Mouse (Mus musculus): ENCODE data around the gene Ugt1a7c.

Gene Ugt1a7c

DNA sequence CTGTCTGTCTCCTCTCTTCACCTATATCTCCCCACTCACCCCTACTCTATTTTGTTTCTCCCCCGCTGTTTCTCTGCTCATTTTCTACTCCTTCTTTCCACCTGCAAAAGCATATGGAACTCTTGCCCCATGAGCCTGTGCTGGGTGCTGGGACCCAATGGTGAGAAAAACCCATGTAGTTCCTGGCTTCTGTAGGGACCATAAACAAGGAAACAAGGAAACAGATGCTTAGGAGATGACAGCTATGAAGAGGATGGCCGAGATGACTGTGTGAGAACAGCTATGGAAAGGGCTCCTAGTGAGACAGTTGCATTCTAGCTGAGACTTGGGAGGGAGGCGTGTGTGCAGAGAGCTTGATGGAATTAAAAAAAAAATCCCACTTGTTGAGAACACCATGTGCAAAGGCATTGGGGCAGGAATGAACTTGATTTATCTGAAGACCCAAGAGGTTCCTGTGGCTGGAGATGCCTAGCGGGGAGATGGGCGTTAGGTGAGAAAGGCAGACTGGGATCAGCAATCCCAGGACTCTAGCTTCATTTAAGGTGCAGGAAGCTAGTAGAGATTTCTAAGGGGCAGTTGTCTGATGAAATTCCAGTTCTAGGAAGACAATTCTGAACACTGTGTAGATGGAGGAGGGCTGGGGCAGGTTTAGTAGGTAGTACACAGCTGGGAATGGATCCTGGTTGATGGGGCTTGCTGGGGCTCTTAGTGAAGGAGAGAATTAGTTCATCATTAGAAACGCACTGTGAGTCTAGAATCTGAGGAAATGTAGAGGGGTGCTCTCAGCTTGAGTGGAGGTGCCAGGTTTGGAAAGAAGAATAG, 136.3 kb downstream of the Ugt1a7c start:
- CTCF ChIA-PET, result interaction anchor here in 2 of 4 experiments (0.6 to 0.8 kb wide), 2 partner anchors 59 to 511 kb away, joined by 3 read pairs; no protein-coding TSS in a partner anchor
- POLR2A ChIA-PET, result interaction anchor here in 1 of 4 experiments (1.0 to 1.2 kb wide), 2 partner anchors 9 to 11 kb away, joined by 4 to 5 read pairs; no protein-coding TSS in a partner anchor

DNA sequence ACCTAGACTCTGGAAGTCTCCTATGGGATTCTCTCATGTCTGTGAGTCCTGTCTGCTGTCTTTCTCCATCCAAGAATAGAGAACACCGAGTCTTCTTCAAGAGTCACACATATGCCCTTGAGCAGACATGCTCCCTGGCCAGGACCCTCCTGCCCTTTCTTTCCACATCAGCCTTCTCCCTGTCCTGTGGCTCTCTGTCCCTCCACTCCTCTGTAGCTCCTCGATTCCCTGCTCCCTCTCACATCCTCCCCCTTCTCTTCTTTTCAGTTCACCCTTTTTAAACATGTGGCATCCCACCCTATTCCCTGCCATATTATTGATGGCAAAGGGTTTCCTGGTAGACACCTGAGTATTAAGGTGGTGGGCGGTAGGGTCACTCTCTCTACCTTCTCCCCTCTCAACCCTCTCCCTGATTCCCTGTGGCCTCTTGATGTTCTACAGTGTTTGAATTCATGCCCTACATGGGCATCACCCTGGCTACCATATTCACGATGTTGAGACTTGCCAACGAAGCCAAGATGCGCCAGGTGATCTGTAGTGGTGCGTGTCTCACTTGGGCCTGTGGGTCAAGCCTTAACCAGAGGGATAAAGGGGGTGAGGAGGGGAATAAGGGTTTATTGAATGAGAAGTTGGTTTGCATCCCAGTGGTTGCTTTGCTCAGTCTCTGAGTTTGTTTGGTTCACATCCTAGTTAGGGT, 137.1 kb downstream of the Ugt1a7c start:
- CTCF ChIA-PET, result interaction anchor here in 1 of 4 experiments (0.7 kb wide), 1 partner anchor 9 kb away, joined by 3 read pairs; no protein-coding TSS in a partner anchor
- POLR2A ChIA-PET, result interaction anchor here in 1 of 4 experiments (0.7 to 3.0 kb wide), 5 partner anchors 9 to 879 kb away, joined by 3 to 15 read pairs (median 5); no protein-coding TSS in a partner anchor

DNA sequence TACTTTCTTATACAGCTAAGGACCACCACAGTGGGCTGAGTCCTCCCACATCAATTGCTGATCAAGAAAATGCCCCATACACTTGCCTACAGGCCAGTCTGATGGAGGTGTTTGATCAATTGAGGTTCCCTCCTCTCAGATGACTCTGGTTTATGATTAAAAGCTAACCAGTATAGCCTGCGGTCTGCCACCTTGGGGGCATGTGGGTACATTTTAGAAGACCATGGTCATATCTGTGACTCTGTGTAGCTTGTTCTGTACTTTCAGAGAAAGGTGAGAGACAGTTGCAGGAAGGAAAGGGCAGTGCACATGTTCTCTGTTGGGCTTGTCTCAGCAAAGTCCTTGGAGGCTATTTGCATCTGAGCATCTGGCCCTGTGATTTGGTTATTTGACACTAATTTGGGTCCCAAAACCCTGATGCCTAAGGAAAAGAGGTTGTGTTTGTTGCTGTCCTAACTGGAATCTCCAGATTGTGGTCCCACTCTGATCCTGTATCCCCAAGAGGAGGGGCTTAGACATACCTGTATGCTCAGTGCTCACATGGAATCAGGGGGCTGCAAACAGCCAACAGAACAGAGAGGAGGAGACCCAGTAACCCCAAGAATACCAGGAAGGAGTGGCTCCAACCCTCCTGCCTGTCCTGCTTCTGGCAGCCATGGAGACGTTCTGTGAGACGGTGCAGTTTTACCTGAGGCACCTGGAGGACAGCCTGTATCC, 138.0 kb downstream of the Ugt1a7c start:
- POLR2A ChIA-PET, result interaction anchor here in 2 of 4 experiments (0.6 to 3.0 kb wide), 7 partner anchors 10 to 880 kb away, joined by 3 to 15 read pairs (median 4); no protein-coding TSS in a partner anchor
- CTCF ChIA-PET, result interaction anchor here in 1 of 4 experiments (0.7 kb wide), 1 partner anchor 10 kb away, joined by 3 read pairs; no protein-coding TSS in a partner anchor

DNA sequence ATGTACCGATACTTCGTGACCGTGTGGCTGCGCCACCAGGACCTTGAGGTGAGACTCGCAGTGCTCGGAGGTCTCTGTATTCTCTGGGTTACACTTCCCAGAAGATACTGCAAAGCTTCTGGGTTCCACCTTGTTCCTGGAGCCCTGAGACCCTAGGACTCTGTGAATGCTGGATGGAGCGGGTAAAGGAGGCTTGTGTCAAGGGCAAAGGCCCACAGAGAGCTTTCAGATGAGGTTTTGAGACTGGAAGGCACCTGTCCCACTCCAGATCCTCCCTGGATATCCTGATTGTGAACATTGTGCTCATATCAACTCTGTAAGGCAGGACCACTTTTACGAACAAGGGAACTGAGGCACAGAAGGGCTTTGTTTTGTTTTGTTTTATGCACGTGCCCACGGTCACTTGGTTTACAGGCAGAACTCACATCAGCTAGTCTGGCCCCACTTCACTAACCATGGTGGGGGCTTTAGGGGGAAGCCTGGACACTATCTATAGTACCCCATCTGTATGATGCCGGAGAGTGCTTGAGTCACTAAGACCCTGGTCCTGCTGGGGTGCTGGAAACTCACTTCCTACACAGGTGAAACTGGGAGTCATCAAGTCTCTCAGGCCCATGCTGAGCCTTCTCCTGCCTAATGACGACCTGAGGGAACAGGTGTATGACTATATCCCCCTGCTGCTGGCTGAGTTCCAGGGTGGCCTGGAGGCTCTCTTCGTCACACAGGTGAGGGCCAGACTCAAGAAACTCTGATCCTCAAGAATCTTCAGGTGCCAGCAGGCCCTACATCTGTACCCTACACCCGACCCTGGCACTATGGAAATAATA, 138.8 kb downstream of the Ugt1a7c start:
- POLR2A ChIA-PET, result interaction anchor here in 3 of 4 experiments (0.5 to 3.0 kb wide), 8 partner anchors 9 to 32 kb away, joined by 3 to 15 read pairs (median 3); no protein-coding TSS in a partner anchor
- CTCF ChIA-PET, result no interaction called here

DNA sequence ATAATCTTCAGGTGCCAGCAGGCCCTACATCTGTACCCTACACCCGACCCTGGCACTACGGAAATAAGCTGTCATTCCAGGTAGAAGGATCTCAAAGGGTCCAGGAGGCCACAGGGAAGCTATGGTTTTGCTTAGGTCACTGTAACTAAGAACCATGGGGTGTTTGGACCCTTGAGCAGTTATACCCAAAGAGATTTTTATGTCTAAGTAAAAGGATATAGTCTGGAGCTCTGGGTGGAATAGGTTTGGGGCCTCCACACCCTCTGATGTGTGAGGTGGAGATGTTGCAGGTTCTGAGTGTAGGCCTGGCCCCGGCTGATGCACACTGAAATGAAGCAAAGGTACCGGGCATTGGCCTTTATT, 139.4 kb downstream of the Ugt1a7c start:
- CTCF ChIA-PET, result interaction anchor here in 1 of 4 experiments (0.6 kb wide), 1 partner anchor 666 kb away, joined by 3 read pairs; no protein-coding TSS in a partner anchor
- POLR2A ChIA-PET, result interaction anchor here in 2 of 4 experiments (0.5 to 3.0 kb wide), 5 partner anchors 10 to 15 kb away, joined by 3 to 15 read pairs (median 3); no protein-coding TSS in a partner anchor

DNA sequence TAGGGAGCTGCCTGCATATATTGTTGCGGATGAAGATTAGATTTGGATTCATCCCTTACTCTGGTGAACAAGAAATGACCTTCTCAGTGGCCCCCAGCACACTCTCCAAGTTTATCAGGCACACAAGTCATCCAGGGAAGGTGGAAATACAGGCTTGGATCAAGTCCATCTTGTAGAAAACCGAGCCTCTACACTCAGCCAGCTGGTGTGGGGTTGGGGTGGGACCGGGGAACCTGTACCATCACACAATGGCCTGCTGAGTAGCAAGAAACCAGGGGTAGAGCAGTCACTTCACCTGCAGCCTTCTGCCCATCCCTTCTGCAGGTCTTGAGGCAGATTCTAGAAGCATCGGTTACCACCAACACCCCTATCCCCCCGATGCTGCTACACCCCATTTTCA, 139.8 kb downstream of the Ugt1a7c start:
- CTCF ChIA-PET, result interaction anchor here in 2 of 4 experiments (0.6 to 0.8 kb wide), 2 partner anchors 67 to 666 kb away, joined by 3 to 4 read pairs; no protein-coding TSS in a partner anchor
- POLR2A ChIA-PET, result interaction anchor here in 1 of 4 experiments (1.2 to 3.0 kb wide), 2 partner anchors 11 to 15 kb away, joined by 4 to 15 read pairs; no protein-coding TSS in a partner anchor

DNA sequence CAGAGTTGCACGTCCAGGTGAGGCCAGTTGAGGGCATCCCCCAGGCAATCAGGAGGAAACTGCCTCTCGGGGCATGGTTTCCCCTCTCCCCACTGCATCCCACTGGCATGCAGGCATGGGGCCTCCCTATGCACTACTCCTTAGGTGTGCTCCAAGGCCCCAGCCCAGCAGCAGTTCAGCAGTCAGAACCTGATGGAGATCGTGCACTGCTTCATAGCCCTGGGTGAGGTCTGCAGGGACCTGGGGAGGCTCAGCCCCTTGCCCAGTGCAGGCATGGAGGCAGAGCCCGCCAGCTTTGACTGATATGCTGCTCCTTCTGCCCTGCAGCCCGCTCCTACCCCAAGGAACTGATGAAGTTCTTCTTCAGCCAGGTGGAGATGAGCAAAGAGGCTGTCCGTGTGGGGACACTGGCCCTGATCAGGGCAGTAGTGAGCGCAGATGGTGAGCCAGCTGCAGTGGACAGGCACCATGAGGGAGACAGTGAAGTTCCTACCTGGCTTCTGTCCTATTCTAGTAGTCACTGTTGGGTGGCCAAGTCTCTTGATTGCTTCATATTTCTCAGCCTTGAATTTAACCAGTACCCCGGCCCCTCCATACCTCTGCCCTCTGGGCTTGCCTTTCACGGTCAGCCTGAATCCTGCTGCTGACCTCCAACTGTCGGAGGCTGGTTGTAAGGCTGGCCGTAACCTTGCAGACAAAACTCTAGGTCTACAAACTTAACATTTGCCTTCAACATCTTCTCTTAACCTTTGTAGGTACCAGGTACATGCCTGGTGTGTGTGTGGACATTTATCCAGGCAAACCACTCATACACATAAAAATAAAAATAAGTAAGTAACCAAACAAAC, 140.4 kb downstream of the Ugt1a7c start:
- POLR2A ChIA-PET, result interaction anchor here in 2 of 4 experiments (0.7 to 3.0 kb wide), 5 partner anchors 9 to 97 kb away, joined by 3 to 15 read pairs (median 3); no protein-coding TSS in a partner anchor

DNA sequence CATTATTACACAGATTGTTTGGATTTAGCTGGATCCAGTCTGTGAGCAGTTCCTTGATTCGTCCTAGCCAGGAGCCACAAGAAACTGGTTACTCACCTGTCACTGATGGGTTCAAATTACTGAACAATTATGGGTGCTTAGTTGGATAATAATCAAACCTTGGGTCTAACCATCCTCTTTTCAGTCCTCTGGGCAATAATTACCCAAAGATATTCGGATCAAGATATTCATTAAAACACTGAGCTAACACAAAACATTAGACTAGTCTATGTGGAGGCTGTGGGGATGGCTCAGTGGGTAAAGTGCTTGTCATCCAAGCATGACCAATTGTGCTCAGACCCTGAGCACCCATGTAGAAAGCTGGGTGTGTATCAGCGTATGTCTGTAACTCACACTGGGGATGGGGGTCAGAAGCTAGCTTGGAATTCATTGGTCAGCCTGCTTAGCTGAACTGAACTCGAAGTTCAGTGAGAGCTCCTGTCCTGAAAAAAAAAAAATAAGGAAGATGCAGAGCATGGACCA, 141.1 kb downstream of the Ugt1a7c start:
- POLR2A ChIA-PET, result interaction anchor here in 2 of 4 experiments (0.5 to 1.9 kb wide), 8 partner anchors 10 to 110 kb away, joined by 3 to 6 read pairs (median 4); no protein-coding TSS in a partner anchor

More for the DNA sequence above, 140.4 kb downstream of the Ugt1a7c start:
- CTCF ChIA-PET, result interaction anchor here in 2 of 4 experiments (0.6 to 0.8 kb wide), 2 partner anchors 66 to 667 kb away, joined by 3 to 4 read pairs; no protein-coding TSS in a partner anchor

DNA sequence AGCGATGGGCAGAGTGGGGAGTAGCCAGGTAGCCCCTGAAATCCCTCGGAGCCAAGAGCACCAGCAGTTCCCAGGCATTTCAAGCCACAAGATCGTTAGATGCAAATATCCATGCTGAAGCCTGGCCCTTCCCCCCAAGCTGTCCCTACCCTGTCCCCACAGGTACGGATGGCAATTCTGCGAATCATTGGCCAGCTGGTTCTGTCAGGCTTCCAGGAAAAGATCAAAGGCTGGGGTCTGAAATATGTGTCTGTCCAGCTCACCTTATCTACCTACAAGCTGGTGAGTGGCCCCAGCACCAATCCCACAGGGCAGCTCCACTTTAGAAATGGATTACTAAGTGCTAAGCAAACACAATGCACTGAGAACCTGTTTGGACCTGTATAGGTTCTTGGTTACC, 142.4 kb downstream of the Ugt1a7c start:
- ChIA-PET POLR2A (interaction anchor here in 2 of 4 experiments (0.5 to 1.9 kb wide), 6 partner anchors 10 to 998 kb away, joined by 3 to 5 read pairs (median 4); no protein-coding TSS in a partner anchor), CTCF (interaction anchor here in 2 of 4 experiments (0.7 to 1.5 kb wide), 2 partner anchors 40 to 50 kb away, joined by 3 read pairs; partner anchors contain the start of genes Hjurp (in 1 of the 2) and Trpm8 (in 1 of the 2))

More for the DNA sequence above, 141.1 kb downstream of the Ugt1a7c start:
- CTCF ChIA-PET, result interaction anchor here in 1 of 4 experiments (0.6 kb wide), 1 partner anchor 70 kb away, joined by 3 read pairs; no protein-coding TSS in a partner anchor

DNA sequence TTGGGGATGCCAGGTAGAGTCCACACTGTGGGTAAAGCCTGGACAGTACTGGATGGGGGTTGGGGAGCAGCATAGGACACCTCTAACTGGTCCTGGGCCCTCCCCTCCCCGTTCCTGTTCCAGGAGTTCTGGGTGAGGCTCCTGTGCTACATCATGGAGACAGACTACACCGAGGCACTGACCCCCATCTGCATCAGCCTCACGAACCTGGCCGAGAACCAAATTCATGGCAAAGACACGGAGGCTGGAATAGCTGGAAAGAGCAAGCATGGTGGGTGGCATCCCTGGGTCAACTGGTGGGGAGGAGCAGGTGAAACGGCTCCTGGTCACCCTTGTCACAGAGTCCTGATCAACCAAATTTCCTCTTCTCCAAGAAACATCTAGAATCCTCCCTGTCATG, 143.9 kb downstream of the Ugt1a7c start:
- CTCF ChIA-PET, result interaction anchor here in 1 of 4 experiments (0.6 kb wide), 1 partner anchor 39 kb away, joined by 3 read pairs; the partner anchor contains the start of genes Hjurp and Trpm8
- POLR2A ChIA-PET, result interaction anchor here in 1 of 4 experiments (0.7 to 1.7 kb wide), 5 partner anchors 8 to 17 kb away, joined by 3 to 5 read pairs (median 3); no protein-coding TSS in a partner anchor

DNA sequence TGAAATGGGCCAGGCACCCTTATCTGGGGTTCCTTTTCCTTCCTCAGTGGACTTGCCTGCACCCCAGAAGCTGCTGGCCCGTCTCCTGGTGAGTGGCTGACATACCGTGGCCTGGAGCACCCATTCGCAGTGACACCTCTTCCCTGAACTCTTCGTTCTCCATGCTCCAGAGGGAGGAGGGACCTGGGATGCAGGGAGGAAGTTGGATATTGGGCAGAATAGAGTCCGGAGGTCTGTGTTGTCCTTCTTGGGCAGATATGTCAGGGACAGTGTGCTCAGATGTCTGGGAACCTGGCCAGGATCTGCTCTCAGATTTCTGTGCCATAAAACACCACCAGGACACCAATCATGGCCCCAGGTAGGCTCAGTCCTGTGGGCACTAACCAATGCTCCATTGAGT, 145.2 kb downstream of the Ugt1a7c start:
- CTCF ChIA-PET, result no interaction called here
- POLR2A ChIA-PET, result interaction anchor here in 1 of 4 experiments (1.6 kb wide), 1 partner anchor 14 kb away, joined by 3 read pairs; no protein-coding TSS in a partner anchor

DNA sequence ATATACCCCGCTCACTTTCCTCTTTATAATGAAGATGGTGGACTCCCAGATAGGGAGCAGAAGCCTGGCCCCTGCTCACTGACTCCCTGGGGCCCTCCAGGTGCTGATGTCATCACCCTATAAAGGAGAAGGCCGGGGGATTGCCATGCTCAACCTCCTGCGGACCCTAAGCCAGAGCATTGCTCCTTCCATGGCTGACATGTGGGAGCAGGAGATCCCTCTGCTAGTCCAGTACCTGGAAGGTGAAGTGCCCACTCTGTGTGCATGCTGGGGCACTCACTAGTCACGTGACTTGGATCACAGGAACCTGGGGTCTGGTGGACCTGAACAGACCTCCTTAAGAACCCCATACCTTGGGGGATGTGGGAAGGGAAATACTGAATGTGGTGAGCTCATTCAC, 145.7 kb downstream of the Ugt1a7c start:
- ChIA-PET CTCF (interaction anchor here in 1 of 4 experiments (0.8 kb wide), 1 partner anchor 47 kb away, joined by 3 read pairs; no protein-coding TSS in a partner anchor), POLR2A (interaction anchor here in 1 of 4 experiments (1.2 kb wide), 1 partner anchor 25 kb away, joined by 4 read pairs; no protein-coding TSS in a partner anchor)

DNA sequence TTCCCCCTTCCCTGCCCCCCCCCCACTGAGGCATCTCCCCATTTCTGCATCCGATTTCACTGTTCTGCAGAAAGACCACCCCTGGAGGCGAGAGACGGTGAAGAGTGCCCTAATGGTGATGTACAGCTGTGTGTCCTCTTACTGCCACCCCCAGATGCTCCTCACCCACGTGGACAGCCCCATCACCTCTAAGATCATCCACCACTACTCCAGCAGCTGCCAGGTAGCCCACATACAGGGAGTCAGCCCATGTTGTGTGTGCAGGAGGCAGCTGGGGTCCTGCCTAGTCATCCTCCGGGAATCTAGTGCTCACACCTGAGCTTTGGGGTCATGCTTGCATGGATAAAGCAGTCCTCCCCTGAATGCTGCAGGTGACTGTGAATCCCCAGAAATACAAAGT, 149.0 kb downstream of the Ugt1a7c start:
- POLR2A ChIA-PET, result interaction anchor here in 3 of 4 experiments (0.6 to 2.1 kb wide), 6 partner anchors 10 to 1193 kb away, joined by 3 to 11 read pairs (median 6); partner anchors contain the start of genes Hjurp (in 1 of the 3) and Trpm8 (in 1 of the 3)

DNA sequence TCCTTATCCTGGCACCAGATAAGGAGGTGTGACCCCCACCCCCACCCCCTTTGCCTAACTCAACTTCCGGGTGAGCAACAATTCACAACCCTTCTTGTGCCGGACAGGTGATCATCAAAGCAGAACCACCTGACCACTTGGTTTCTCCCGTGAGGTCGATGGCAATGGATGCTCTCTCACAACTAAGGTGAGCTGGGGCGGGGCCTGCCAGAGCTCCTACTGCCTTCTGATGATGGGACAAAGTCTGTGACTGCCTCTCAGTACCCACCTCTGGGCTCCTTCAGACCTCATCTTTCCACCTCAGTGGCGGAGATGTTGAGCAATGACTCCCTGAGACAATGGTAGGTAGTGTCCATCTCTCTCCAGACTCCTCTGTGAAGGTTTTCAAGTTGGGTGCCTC, 151.0 kb downstream of the Ugt1a7c start:
- ChIA-PET POLR2A (interaction anchor here in 2 of 4 experiments (0.7 to 13.5 kb wide), 5 partner anchors 9 to 31 kb away, joined by 3 to 143 read pairs (median 10); partner anchors contain the start of genes Hjurp (in 1 of the 2) and Trpm8 (in 1 of the 2)), CTCF (interaction anchor here in 3 of 4 experiments (0.5 to 4.1 kb wide), 4 partner anchors 39 to 198 kb away, joined by 3 to 11 read pairs (median 6); no protein-coding TSS in a partner anchor)

More for the DNA sequence above, 149.0 kb downstream of the Ugt1a7c start:
- CTCF ChIA-PET, result interaction anchor here in 2 of 4 experiments (0.5 to 4.1 kb wide), 4 partner anchors 41 to 213 kb away, joined by 3 to 11 read pairs (median 4); no protein-coding TSS in a partner anchor

DNA sequence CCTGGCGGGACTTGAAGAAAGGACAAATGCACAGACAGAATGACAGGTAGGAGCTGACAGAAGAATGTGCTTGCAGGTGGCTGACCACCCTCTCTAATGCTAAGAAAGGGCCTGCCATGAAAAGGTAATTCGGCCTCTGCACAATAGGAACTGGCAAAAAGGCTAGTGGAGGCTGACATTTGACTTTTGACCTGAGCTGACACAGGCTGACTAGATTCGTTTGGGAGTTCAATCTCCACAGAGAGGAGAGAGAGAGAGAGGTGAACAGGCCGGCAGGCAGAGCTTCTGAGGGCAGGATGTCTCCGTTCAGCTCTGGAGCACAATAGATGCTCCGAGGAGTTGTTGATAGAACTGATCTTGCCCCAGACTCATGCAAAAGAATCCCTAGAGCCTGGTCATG, 151.5 kb downstream of the Ugt1a7c start:
- CTCF ChIA-PET, result interaction anchor here in 3 of 4 experiments (0.5 to 1.9 kb wide), 3 partner anchors 39 to 197 kb away, joined by 3 to 6 read pairs (median 5); no protein-coding TSS in a partner anchor

More for the DNA sequence above, 151.5 kb downstream of the Ugt1a7c start:
- POLR2A ChIA-PET, result interaction anchor here in 2 of 4 experiments (0.9 to 13.5 kb wide), 7 partner anchors 10 to 38 kb away, joined by 3 to 143 read pairs (median 4); no protein-coding TSS in a partner anchor

Data from embryonic stem cell, embryonic (primary cell).